Mouse (Mus musculus) stomach, postnatal 0 days (tissue): ENCODE data around the gene Dlk1.

ENCODE experiments used
- CTCF ChIP-seq: IDR thresholded peaks from 2 replicates; pipeline ENCODE4 v1.5.1; 2016; ENCODE audit warnings: antibody characterized with exemption, low read depth, mild to moderate bottlenecking, moderate library complexity
- EP300 ChIP-seq: optimal IDR thresholded peaks from 2 replicates; pipeline ENCODE3; 2016; ENCODE audit warnings: antibody characterized with exemption

GRCm38 (mm10) chr12:109491701-109492100, 39.1 kb downstream of the Dlk1 start:
- no peak for TF ChIP-seq CTCF
- TF ChIP-seq EP300 = no peak
